Mouse (Mus musculus): ENCODE data around the gene Abhd17c.

Gene Abhd17c

GRCm38 (mm10) chr7:84116621-84117542 lies 34.8 kb downstream of the Abhd17c start:
- no peak for DNase-seq

- DNase-seq = no peak
Observed at GRCm38 (mm10) chr7:84115385-84115784, 36.3 kb downstream of the Abhd17c start.

GRCm38 (mm10) chr7:84114775-84115174 lies 36.9 kb downstream of the Abhd17c start:
- no peak for DNase-seq

- DNase-seq = no peak
Observed at GRCm38 (mm10) chr7:84113035-84113390, 38.7 kb downstream of the Abhd17c start.

GRCm38 (mm10) chr7:84112351-84113034 lies 39.2 kb downstream of the Abhd17c start:
- no peak for DNase-seq

- no peak for DNase-seq
Observed at GRCm38 (mm10) chr7:84111716-84112350, 39.9 kb downstream of the Abhd17c start.

- DNase-seq = no peak
Observed at GRCm38 (mm10) chr7:84106942-84107341, 44.8 kb downstream of the Abhd17c start.

- DNase-seq = no peak
Observed at GRCm38 (mm10) chr7:84102589-84102988, 49.1 kb downstream of the Abhd17c start.

GRCm38 (mm10) chr7:84100672-84101071 lies 51.0 kb downstream of the Abhd17c start:
- no peak for DNase-seq

GRCm38 (mm10) chr7:84098098-84098497 lies 53.6 kb downstream of the Abhd17c start:
- DNase-seq = no peak

GRCm38 (mm10) chr7:84096501-84096900 lies 55.2 kb downstream of the Abhd17c start:
- peak; percentile 55 for DNase-seq

- no peak for DNase-seq
Observed at GRCm38 (mm10) chr7:84090793-84091192, 60.9 kb downstream of the Abhd17c start.

GRCm38 (mm10) chr7:84089777-84090176 lies 61.9 kb downstream of the Abhd17c start:
- no peak for DNase-seq

- peak; percentile 75 for DNase-seq
Observed at GRCm38 (mm10) chr7:84088971-84089370, 62.7 kb downstream of the Abhd17c start.

- no peak for DNase-seq
Observed at GRCm38 (mm10) chr7:84088191-84088590, 63.5 kb downstream of the Abhd17c start.

GRCm38 (mm10) chr7:84086039-84086829 lies 65.5 kb downstream of the Abhd17c start, which contains the start of gene Cemip:
Gene Cemip, minus strand, starts transcription at chr7:84086502.
- peak; percentile 89 for DNase-seq

GRCm38 (mm10) chr7:84085049-84085945 lies 66.4 kb downstream of the Abhd17c start:
- peak; percentile 41 for DNase-seq

- DNase-seq = no peak
Observed at GRCm38 (mm10) chr7:84077257-84078013, 74.3 kb downstream of the Abhd17c start.

- DNase-seq = no peak
Observed at GRCm38 (mm10) chr7:84074266-84074665, 77.4 kb downstream of the Abhd17c start.

- DNase-seq = no peak
Observed at GRCm38 (mm10) chr7:84073856-84074255, 77.8 kb downstream of the Abhd17c start.

GRCm38 (mm10) chr7:84068931-84069330 lies 82.8 kb downstream of the Abhd17c start:
- no peak for DNase-seq

Measured in right cerebral cortex, postnatal 14 days (tissue).